Mouse (Mus musculus) cerebellum, adult 9-10 months (tissue): ENCODE data around the gene Eapp.

ENCODE experiments used
- DNase-seq: peaks from one replicate; pipeline ENCODE4 v3.0.0; 2022

Gene Eapp

DNA sequence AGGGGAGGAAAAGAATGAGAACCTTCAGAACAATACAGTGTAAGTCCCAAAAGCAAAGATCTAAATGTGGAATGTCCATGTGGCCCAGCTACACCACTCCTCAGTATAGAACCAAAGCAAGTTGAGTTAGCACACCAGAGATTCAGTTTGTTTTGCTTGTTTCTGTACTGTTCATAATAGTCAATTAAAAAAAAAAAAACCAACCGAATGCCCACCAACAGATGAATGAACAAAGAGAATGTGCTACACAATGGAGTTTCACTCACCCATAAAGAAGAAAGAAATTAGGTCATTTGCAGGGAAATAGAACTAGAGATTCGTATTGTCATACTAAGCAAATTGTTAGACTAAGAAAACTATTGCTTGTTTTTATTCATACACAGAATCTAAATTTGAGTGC lies 63.6 kb downstream of the Eapp start:
- DNase-seq: no peak

DNA sequence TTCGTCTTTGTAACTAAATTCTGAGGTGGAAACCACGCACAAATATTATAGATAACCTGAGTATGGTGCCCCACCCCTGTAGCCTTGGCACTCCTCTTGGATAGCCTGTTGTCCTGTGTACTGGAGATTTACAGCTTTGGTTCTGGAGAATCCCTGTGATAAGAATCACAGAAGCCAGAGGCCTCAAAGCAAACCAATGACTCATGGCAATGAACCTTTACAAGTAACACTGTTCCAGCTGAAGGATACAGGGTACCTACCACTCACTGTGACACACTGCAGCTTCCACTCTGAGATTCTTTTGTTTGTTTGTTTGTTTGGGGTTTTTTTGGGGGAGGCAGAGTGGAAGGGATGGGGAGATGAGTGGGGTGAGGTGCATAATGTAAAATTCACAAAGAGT lies 73.8 kb downstream of the Eapp start:
- DNase-seq: no peak
